8 mouse cellular contexts compared by ENCODE assay signal in the genomic region with DNA sequence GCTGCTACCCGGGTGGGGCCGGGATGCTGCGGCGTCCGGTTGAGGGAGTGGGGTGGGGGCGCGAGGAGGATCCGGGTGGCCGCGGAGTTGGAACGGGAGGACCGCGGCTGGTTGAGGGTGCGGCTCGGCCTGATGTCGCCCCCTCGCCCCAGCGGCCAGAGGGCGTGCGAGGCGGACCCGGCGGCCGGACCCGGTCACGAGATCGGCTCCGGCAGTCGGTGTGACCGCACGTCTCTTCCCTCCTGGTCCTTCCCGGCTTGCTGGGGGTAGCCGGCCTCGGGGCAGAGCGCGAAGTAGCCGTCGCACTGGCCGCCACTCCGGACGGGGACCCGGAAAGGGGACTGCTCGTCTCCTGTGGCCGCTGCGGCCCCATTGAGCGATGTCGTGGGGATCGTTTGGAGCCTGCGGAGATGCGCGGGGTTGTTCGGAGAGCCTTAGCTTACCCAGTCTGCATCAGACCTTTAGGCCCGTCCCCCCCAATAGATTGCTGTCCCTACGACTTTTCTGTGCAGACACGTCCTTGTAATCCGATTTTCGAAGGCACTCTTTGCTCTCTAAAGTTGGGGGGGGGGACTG. TPM values are rescaled to one million over a fixed set of nuclear protein-coding genes. Genes with fewer than 3 reads are reported as not detected.
A peak's percentile ranks its signal among the peaks of the same experiment; 100 is the strongest.
DNase-seq lines count a peak whose midpoint lies in the region; ATAC-seq and TF ChIP-seq lines count a peak whose summit lies in the region.

No protein-coding gene starts in this region.

- H3K27ac ChIP-seq in embryonic facial prominence, embryonic 13.5 days: peak overlapping the region; percentile 12; the same call in 1 of the 2 replicates
- H3K27ac ChIP-seq in intestine, postnatal 0 days (ENCODE audit: low read depth, low read length): peak overlapping the region; percentile 88
- H3K27ac ChIP-seq in neural tube, embryonic 14.5 days (ENCODE audit: low read depth, low read length): peak overlapping the region; percentile 79

- DNase-seq in lung, adult 2 months: no peak
- no peak for DNase-seq in lung, adult 18-20 months
- no peak for DNase-seq in right cerebral cortex, adult 2 months (ENCODE audit: low spot score in 2 of 2)
- no peak for DNase-seq in cerebellum, postnatal 36 days
- DNase-seq in adipocyte (ENCODE audit: low spot score): no peak

- TF ChIP-seq POLR2A in lung, adult 2 months (IDR thresholded peaks at IDR 0.05; ENCODE audit: borderline replicate concordance, extremely low read depth, low read depth, low read length): no peak

- H3K4me2 ChIP-seq in embryonic facial prominence, embryonic 13.5 days: peak overlapping the region; percentile 79
- peak overlapping the region; percentile 75 for H3K4me2 ChIP-seq in intestine, postnatal 0 days (replicated peaks; ENCODE audit: low read depth)
- peak overlapping the region; percentile 72 for H3K4me2 ChIP-seq in neural tube, embryonic 14.5 days (ENCODE audit: low read depth, low read length)

- TF ChIP-seq CTCF in lung, adult 2 months (IDR thresholded peaks at IDR 0.05; ENCODE audit: insufficient read depth, low read length): no peak
- peak; percentile 44; the same call in 1 of the 2 replicates for TF ChIP-seq CTCF in intestine, postnatal 0 days (IDR thresholded peaks at IDR 0.05; ENCODE audit: low read depth)

- peak overlapping the region; percentile 96 for H3K9ac ChIP-seq in embryonic facial prominence, embryonic 13.5 days
- peak overlapping the region; percentile 76 for H3K9ac ChIP-seq in intestine, postnatal 0 days (ENCODE audit: low read depth, low read length)
- H3K9ac ChIP-seq in neural tube, embryonic 14.5 days (replicated peaks; ENCODE audit: low read depth, low read length): peak overlapping the region; percentile 88

- H3K27me3 ChIP-seq in embryonic facial prominence, embryonic 13.5 days: no peaks in the 10 kb centered on the region
- H3K27me3 ChIP-seq in intestine, postnatal 0 days (replicated peaks; ENCODE audit: control insufficient read depth, insufficient read depth, low read length): no peaks in the 10 kb centered on the region
- no peaks in the 10 kb centered on the region; the same call in 1 of the 2 replicates for H3K27me3 ChIP-seq in neural tube, embryonic 14.5 days (ENCODE audit: control insufficient read depth, insufficient read depth, low read length)

- H3K36me3 ChIP-seq in embryonic facial prominence, embryonic 13.5 days: peaks cover 5% of the 10 kb centered on the region
- H3K36me3 ChIP-seq in intestine, postnatal 0 days (ENCODE audit: control insufficient read depth, insufficient read depth): no peaks in the 10 kb centered on the region; the same call in 1 of the 2 replicates
- no peaks in the 10 kb centered on the region for H3K36me3 ChIP-seq in neural tube, embryonic 14.5 days (ENCODE audit: control insufficient read depth, insufficient read depth, low read length)

- peaks cover 2% of the 10 kb centered on the region; the same call in 1 of the 2 replicates for H3K4me1 ChIP-seq in lung, adult 2 months (ENCODE audit: control insufficient read depth, insufficient read depth, low read length)
- H3K4me1 ChIP-seq in embryonic facial prominence, embryonic 13.5 days: peaks cover 9% of the 10 kb centered on the region
- H3K4me1 ChIP-seq in intestine, postnatal 0 days (replicated peaks; ENCODE audit: control insufficient read depth, insufficient read depth, low read length): peaks cover 7% of the 10 kb centered on the region; the same call in 1 of the 2 replicates
- peaks cover 3% of the 10 kb centered on the region; the same call in 1 of the 2 replicates for H3K4me1 ChIP-seq in neural tube, embryonic 14.5 days (ENCODE audit: control insufficient read depth, insufficient read depth, low read length)

- peak overlapping the region; percentile 85 for H3K4me3 ChIP-seq in lung, adult 2 months (replicated peaks; ENCODE audit: extremely low read depth, low read depth, low read length)
- H3K4me3 ChIP-seq in embryonic facial prominence, embryonic 13.5 days: peak overlapping the region; percentile 97
- peak overlapping the region; percentile 95 for H3K4me3 ChIP-seq in intestine, postnatal 0 days (ENCODE audit: low read depth, low read length)
- H3K4me3 ChIP-seq in neural tube, embryonic 14.5 days (ENCODE audit: low read depth, low read length): peak overlapping the region; percentile 84

- ATAC-seq in embryonic facial prominence, embryonic 13.5 days (ENCODE audit: insufficient number of reproducible peaks, insufficient read depth, low FRiP score, low TSS enrichment, low read depth): peak; percentile 61
- ATAC-seq in intestine, postnatal 0 days: peak; percentile 78
- ATAC-seq in neural tube, embryonic 14.5 days (ENCODE audit: low read depth): peak; percentile 76

- whole genome bisulfite sequencing in lung, adult 2 months: 1% methylated on average over 57 of the region's 57 CpGs
- WGBS in embryonic facial prominence, embryonic 13.5 days: under 1% methylated on average over 57 of the region's 57 CpGs
- WGBS in intestine, postnatal 0 days: under 1% methylated on average over 51 of the region's 57 CpGs
- under 1% methylated on average over 41 of the region's 57 CpGs for WGBS in neural tube, embryonic 14.5 days

- no peaks in the 10 kb centered on the region for H3K9me3 ChIP-seq in embryonic facial prominence, embryonic 13.5 days
- no peaks in the 10 kb centered on the region for H3K9me3 ChIP-seq in intestine, postnatal 0 days (ENCODE audit: control insufficient read depth)
- no peaks in the 10 kb centered on the region for H3K9me3 ChIP-seq in neural tube, embryonic 14.5 days (ENCODE audit: control insufficient read depth, low read length)

RNA-seq across cellular contexts. Expression of gene Vps29, which starts 0.4 kb away (rescaled TPM):
- polyA plus RNA-seq in lung, adult 2 months (2012; rRNA removed): 29.8 and 58.1 TPM in 2 replicates
- polyA plus RNA-seq in embryonic facial prominence, embryonic 13.5 days (2015; fragmentation: Nextera tagmentation; extraction: Ambion mirVana): 191 and 192 TPM in 2 replicates
- 333 and 338 TPM in 2 replicates for polyA plus RNA-seq in intestine, postnatal 0 days (2015; fragmentation: Nextera tagmentation; extraction: Ambion mirVana)
- 325 and 347 TPM in 2 replicates for polyA plus RNA-seq in neural tube, embryonic 14.5 days (2014; fragmentation: Nextera tagmentation; extraction: Ambion mirVana)

RNA-seq across cellular contexts. Expression of gene Rad9b, which starts 0.5 kb away (rescaled TPM):
- 2.6 and 2.9 TPM in 2 replicates for polyA plus RNA-seq in lung, adult 2 months (2012; rRNA removed)
- polyA plus RNA-seq in embryonic facial prominence, embryonic 13.5 days (2015; fragmentation: Nextera tagmentation; extraction: Ambion mirVana): 17.1 and 21.4 TPM in 2 replicates
- 4.6 and 4.9 TPM in 2 replicates for polyA plus RNA-seq in intestine, postnatal 0 days (2015; fragmentation: Nextera tagmentation; extraction: Ambion mirVana)
- polyA plus RNA-seq in neural tube, embryonic 14.5 days (2014; fragmentation: Nextera tagmentation; extraction: Ambion mirVana): 20.2 and 24.7 TPM in 2 replicates

RNA-seq across cellular contexts. Expression of gene Gpn3, which starts 17.1 kb away (rescaled TPM):
- polyA plus RNA-seq in lung, adult 2 months (2012; rRNA removed): 42.4 and 57.6 TPM in 2 replicates
- polyA plus RNA-seq in embryonic facial prominence, embryonic 13.5 days (2015; fragmentation: Nextera tagmentation; extraction: Ambion mirVana): 77.6 and 85.1 TPM in 2 replicates
- polyA plus RNA-seq in intestine, postnatal 0 days (2015; fragmentation: Nextera tagmentation; extraction: Ambion mirVana): 34.1 and 37.3 TPM in 2 replicates
- 44.7 and 48.2 TPM in 2 replicates for polyA plus RNA-seq in neural tube, embryonic 14.5 days (2014; fragmentation: Nextera tagmentation; extraction: Ambion mirVana)

RNA-seq across cellular contexts. Expression of gene Fam216a, which starts 17.6 kb away (rescaled TPM):
- 18.9 and 22.5 TPM in 2 replicates for polyA plus RNA-seq in lung, adult 2 months (2012; rRNA removed)
- 85.9 and 86.9 TPM in 2 replicates for polyA plus RNA-seq in embryonic facial prominence, embryonic 13.5 days (2015; fragmentation: Nextera tagmentation; extraction: Ambion mirVana)
- polyA plus RNA-seq in intestine, postnatal 0 days (2015; fragmentation: Nextera tagmentation; extraction: Ambion mirVana): 15.1 and 15.9 TPM in 2 replicates
- polyA plus RNA-seq in neural tube, embryonic 14.5 days (2014; fragmentation: Nextera tagmentation; extraction: Ambion mirVana): 146 and 158 TPM in 2 replicates

RNA-seq across cellular contexts. Expression of gene Arpc3, which starts 37.1 kb away (rescaled TPM):
- 114 and 144 TPM in 2 replicates for polyA plus RNA-seq in lung, adult 2 months (2012; rRNA removed)
- 109 and 128 TPM in 2 replicates for polyA plus RNA-seq in embryonic facial prominence, embryonic 13.5 days (2015; fragmentation: Nextera tagmentation; extraction: Ambion mirVana)
- 166 and 171 TPM in 2 replicates for polyA plus RNA-seq in intestine, postnatal 0 days (2015; fragmentation: Nextera tagmentation; extraction: Ambion mirVana)
- 46.6 and 81.6 TPM in 2 replicates for polyA plus RNA-seq in neural tube, embryonic 14.5 days (2014; fragmentation: Nextera tagmentation; extraction: Ambion mirVana)

Comparison
In these comparisons a context has a peak if more than half of its experiments do, and no peak if none do; other contexts are left out.
1. H3K27ac ChIP-seq: peak in every context shown above with its lines; median percentile 88 in intestine, postnatal 0 days; 79 in neural tube, embryonic 14.5 days; 12 in embryonic facial prominence, embryonic 13.5 days.